Mouse (Mus musculus): ENCODE data around the gene Mxd4.

DNA sequence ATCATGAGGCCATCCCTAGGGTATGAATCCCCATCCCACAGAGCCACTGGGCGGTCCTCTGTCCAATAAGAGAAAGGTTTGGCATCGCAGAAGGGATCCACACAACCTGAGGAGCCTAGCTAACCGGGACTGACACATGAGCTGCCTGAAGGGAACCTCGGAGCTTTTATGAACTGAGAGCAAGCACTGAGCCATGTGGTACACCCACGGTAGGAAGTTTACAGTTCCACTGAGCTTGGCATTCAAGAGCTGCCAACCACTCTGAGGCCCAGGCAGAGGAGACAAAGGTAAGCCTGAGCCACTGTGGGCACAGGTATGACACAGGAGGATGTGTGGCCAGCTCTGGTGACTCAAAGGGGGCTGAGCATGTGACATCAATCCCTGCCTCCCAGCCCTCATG is 37.0 kb upstream of the Mxd4 start:
- TF ChIP-seq CTCF (IDR thresholded peaks at IDR 0.05; ENCODE audit: borderline replicate concordance, extremely low read depth, insufficient read depth, insufficient read length) (no peak), POLR2A (IDR thresholded peaks at IDR 0.05; ENCODE audit: borderline replicate concordance, extremely low read depth, insufficient read depth, insufficient read length, poor library complexity, severe bottlenecking) (no peak)

Measured in brain, embryonic 14.5 days (tissue).